Mouse (Mus musculus): ENCODE measurements around the gene Atp6v1e1.
"Not testable (repeated sequence)": the region's sequence is repeated elsewhere in the genome, so short reads cannot be mapped to it uniquely, and the experiment has no call there.

The Atp6v1e1 gene

DNA sequence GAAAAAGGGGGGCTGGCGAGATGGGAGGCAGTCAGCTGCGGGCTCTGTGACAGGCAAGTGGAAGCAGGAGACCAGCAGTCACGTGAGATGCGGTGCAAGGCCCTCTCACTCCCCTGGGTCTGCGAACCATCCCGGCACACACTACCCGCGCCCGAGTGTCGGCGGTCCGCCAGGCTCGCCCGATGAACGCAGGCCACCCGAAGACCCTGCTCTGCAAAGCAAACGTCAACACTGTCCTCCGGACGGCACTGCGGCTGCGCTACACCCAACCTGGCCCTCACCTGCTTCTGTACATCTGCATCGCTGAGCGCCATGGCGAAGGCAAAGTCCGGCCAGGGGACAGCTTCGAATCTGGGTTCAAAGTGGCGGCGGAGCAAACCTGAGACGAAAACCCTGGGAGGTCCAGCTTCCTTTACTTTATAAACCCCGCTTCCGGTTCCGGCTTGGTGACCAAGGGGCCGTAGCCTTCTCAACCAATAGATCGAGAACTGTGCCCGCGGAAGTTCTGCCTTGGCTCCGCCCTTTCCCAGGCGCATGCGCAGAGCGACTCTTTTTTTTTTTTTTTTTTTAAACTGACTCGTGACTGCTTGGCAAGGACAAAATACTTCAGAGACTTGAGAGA is at the start of gene Atp6v1e1:
TSS of gene Atp6v1e1 (minus strand) at position 487 of the 622 bp plus-strand sequence.
- DNase-seq (ENCODE audit: inconsistent ontology term) = peak; percentile 93

DNA sequence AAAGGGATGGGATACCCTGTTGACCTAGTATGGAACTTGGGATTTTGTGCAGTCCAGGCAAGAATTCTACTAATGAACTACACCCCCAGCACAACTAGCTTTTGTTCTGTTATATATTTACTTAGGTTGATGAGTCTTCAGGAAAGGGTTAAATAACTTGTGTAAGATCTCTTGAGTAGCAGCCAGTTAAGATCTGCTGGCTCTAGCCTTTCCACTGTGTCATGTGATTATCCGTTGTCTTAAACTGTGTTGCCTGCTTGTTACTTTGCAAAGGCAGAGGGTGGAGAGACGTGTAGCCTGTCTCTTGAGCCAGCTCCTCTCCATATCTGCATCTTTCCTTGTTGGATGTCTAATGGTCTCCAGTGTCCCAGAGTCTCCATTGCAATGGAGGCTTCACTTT is 48.7 kb upstream of the Atp6v1e1 start:
- no peak for DNase-seq (ENCODE audit: inconsistent ontology term)

DNA sequence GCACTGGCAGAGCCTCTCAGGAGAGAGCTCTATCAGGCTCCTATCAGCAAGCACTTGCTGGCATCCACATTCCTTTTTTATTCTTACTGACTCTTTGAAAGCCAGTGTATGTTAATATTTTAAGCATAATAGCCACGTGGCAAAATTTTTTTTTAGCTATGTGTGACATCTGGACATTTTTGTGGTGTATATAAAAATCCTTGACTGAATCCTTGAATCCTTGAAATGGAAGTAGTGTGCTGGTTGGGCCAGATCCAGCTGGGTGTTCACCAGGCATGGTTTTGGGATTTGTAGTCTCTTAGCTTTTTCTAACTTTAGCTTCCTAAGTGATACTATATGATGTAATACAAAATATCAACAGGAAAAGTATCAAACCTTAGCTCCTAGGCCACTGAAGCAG is 46.2 kb upstream of the Atp6v1e1 start:
- no peak for DNase-seq (ENCODE audit: inconsistent ontology term)

DNA sequence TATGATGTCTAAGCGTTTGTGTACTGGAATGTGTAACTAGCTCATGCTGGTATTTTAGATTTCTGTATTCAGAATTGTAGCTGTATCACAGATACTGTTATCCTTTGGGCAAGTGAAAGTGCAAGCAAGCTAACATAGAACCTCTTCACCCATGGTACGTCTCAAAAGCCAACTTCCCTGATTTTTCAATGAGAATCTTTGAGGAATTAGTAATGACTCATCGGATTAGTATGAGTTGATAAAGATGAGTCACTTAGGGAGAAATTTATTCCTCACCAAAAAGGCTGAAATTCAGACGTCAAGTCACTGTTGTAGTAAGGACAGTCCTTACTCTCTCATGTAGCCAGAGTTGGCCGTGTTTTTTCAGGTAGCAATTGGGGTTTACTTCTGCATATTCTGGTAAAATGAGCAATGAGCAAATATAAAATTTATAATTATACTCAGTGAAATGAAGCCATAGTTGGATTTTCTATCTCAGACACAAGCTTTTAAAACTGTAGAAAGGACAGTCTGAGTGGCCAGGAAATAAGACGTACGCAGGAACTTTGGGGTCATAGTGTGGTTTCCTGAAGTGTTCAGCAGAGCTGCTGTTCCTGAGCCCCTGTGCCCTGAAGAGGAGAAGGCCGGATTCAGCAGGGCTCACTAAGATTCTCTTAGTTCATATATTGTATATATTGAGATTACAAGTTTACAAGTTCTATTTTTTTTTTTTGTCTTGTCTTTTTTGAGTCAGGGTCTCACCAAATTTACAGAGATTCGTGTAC is 43.6 kb upstream of the Atp6v1e1 start:
- DNase-seq (ENCODE audit: inconsistent ontology term) = peak; percentile 75

DNA sequence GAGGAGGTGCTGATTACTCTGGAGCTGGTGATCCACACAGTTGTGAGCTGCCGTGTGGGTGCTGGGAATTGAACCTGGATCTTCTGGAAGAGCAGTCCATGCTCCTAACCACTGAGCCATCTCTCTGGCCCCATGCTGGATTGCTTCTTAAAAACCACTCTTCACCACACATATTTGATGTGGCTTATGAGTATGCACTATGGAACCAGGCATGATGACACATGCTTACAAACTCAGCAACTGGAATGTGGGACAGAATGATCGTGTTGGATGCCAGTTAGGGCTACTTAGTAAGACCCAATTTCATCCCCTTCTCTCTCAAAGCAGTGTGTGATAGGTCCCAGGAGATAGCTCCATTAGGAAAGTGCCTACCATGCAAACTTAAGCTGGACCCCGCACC is 37.5 kb upstream of the Atp6v1e1 start:
- peak; percentile 62 for DNase-seq (ENCODE audit: inconsistent ontology term)

DNA sequence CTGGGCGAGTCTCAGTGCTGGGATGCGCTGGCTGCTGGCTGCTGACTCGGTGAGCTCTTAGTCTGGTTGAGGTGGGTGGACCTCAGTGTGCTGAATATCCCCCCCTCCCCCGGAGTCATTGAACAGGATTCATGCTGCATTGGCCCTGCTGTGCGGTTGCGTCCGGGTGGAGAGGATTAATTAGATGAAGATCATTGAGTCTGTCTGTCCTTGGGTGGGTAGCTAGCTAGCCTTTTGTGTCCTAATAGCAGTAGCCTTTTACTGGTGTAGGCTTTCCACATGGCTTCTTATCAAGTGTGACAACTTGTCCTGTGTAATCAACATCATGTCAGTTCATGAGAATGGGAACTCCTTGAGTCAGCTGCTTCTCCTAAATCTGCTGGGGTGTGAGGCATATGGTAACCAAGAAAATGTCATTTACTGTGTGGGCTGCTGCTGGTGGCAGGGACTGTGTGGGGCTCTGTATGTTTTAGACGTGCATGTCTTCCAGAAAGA is 35.7 kb upstream of the Atp6v1e1 start:
- peak; percentile 97 for DNase-seq (ENCODE audit: inconsistent ontology term)

DNA sequence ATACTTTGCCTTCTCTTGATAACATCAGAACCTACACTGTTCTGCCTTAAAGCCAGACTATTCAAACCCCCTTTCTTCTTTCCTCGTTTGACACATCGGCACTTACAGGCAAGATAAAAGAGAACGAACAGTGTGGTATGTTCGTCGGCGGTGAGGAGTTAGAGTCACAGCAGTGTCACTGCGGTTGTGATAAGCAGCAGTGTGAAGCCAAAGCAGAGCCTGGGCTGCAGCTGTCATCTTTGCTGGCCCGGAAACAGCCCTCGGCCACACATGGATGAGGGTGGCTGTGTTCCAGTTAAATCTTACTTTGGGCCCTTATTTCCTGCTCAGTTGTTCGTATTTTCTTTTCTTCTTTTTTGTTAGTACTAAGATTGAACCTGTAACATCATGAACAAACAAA is 31.8 kb upstream of the Atp6v1e1 start:
- no peak for DNase-seq (ENCODE audit: inconsistent ontology term)

DNA sequence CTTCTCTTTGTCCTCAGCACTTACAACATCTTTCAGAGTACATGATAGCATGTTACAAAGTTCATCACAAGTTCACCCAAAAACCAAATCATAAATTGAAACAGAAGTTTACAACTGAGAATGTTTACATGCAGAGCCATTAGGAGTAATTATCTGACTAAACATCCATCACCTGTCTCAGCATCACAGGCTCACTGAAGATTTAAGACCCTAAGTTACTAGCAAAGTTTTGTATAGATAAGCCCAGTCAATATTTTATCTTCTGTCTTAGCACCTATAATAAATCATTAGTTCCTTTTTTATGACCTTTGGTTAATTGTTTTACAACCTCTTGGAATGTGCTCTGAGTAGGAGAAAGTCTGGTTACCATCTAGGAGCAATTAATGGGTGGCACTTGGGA is 28.1 kb upstream of the Atp6v1e1 start:
- DNase-seq (ENCODE audit: inconsistent ontology term) = not testable (repeated sequence)

DNA sequence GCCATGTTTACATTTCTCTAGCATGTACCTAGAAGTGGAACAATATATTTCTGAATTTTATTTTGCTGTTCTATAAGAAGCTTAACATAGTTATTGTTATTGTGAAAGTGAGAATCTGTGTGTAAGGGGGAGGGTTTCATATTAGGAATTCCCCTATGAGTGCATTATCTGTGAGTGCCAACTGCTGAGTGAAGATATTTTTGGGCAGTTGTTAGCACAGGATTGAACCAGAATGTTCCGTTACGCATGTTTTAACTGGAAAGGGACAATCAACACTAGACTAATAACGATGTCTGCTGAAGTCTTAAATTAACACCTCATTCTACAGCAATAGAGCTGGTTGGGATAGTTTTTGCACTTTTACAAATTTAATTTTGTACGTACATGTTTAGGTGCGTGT is 19.2 kb upstream of the Atp6v1e1 start:
- no peak for DNase-seq (ENCODE audit: inconsistent ontology term)

DNA sequence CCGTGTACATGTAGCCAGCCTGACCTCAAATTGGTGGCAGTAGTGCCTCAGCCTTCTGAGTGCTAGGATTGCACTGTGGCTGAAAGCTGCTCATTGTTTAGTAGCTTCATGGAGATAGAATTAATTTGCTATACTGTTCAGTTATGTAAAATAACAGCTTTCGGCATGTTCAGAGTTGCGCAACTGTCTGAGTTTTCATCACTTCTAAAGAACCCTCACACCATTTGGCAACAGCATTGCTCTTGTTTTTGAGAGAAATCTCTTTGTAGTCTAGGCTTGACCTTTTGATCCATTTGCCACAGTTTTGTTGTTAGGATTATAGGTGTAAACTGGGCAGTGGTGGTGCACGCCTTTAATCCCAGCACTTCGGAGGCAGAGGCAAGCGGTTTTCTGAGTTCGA is 17.7 kb upstream of the Atp6v1e1 start:
- DNase-seq (ENCODE audit: inconsistent ontology term) = no peak

DNA sequence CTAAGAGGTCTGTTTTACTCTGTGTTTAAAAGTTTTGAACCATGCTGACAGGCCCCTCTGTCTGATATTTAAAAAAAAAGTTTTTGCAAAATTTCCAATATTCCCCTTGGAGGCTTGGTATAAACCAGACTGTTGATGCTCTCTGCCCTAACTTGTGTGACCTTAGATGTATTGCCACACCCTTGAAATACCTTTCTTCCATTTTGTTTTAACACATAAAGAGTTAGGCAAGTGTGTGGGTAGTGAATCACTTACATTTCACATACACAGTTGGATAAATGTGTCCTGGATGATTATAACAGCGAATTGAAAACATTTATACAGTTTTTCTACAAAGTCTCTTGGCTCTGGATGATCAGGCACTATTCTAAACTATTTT is 14.5 kb upstream of the Atp6v1e1 start:
- DNase-seq (ENCODE audit: inconsistent ontology term) = no peak

DNA sequence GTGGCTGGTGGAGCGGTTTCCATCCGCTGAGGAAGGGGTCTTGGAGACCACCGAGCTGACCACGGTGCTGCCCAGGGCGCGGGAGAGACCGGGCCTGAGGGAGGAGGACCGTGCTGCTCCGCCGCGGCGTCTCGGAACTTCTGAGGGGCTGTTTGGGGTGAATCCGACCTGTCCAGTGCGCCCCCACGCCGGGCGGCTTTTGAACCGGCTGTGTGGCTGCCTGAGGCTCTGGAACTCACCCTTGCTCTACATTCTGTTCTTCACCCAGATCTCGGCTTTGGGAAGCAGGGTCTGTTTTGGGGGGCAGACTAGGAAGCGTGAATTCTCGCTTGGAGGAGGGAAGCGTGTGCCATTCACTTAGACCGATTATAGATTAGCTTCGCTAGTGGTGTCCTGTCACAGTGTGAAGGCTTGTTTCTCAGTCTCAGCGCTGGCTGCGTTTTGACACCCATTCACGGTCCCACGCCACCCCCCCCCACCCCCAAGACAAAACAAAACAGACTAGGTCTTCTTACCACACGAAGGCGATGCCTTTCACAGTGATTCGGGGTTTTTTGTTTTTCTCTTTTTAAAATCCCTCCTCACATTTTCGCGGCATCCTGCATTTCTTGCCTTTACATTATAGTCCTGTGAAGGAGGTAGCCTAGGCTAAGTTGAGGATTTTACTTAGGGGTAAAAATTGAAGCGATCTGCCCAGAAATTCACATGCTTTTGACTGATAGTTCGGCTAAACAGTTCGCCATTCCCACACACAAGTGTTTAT is 14.0 kb upstream of the Atp6v1e1 start:
- DNase-seq (ENCODE audit: inconsistent ontology term) = no peak

DNA sequence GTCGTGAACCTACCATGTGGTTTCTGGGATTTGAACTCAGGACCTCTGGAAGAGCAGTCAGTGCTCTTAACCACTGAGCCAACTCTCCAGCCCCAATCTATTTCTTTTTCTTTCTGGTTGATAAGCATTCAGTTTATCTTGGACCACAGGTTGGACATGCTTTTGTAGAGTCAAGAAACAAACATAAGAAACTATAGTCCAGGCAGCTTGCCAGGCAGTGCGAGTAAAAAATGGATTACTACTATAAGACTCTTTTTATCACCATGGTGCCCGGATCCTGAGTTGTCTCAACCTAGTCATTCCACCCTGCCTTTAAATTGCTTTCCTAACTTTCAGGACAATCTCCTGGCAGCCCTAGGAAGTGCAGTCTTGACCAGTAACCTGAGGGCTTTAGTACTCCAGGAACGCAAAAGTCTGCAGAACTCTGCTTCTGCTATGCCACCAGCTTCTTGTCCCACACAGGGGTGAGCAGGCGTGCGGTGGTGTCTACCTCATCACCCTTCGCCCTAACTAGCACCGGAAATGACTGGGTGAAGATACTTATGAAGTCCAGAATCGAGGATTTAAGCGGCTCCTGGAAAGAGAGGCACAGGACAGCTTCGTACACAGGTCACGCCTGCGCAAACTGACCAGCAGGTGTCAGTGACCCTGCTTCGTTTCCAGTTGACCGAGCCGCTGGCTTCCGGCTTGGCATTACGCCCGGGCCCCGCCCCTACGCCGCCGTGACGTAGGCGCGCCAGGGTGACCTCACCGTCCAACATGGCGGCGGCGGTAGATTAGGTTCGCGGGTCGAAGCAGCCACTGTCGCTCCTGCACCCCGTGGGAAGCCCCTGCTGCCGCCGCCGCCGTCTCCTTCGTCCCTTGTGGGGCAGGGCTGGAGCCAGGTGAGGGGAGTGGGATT is 13.1 kb upstream of the Atp6v1e1 start, which contains the start of gene Bcl2l13:
TSS of gene Bcl2l13 (plus strand) at position 739 of the 901 bp plus-strand sequence.
- DNase-seq (ENCODE audit: inconsistent ontology term) = peak; percentile 93

DNA sequence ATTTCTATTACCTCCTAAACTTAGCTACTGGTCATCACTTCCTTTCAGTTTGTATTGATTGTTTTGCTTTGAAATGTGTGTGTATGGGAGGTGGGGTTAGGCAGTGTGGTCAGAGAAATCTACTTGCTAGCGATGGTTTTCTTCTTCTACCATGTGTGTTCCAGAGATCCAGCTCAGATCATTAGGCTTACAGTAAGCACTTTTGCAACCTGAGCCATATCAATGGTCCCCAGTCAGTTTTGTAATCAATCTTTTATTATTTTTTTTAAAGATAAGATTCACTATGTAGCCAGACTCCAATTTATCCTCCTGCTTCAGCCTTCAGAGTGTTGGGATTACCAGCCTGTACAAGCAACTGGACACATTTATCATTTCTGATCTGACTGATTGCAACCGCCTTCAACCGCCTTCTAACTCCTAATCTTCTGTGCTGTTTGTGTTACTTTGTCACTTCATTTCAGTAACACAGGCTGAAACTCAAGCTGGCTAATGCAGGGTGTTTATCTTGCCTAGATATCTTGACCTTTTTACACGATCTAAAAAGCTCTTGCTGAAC is 12.3 kb upstream of the Atp6v1e1 start:
- no peak for DNase-seq (ENCODE audit: inconsistent ontology term)

DNA sequence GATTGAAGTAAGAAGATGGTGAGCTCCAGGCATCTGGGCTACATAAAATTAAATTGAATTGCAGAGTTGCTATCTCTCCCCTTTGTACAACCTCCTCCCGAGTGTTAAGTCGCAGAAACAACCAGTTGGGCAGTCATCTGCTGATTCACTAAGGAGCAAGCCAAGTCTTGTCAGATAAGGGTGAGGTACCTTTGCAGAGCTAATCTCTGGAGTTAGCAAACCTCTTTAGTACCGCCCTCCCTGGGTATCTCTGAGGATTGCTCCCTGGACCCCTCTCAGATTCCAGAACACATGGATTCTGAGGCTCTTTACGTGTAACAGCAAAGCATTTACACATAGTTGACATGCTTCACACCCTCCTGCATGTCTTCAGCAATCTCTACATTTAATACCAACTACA is 9.5 kb upstream of the Atp6v1e1 start:
- DNase-seq (ENCODE audit: inconsistent ontology term) = no peak

DNA sequence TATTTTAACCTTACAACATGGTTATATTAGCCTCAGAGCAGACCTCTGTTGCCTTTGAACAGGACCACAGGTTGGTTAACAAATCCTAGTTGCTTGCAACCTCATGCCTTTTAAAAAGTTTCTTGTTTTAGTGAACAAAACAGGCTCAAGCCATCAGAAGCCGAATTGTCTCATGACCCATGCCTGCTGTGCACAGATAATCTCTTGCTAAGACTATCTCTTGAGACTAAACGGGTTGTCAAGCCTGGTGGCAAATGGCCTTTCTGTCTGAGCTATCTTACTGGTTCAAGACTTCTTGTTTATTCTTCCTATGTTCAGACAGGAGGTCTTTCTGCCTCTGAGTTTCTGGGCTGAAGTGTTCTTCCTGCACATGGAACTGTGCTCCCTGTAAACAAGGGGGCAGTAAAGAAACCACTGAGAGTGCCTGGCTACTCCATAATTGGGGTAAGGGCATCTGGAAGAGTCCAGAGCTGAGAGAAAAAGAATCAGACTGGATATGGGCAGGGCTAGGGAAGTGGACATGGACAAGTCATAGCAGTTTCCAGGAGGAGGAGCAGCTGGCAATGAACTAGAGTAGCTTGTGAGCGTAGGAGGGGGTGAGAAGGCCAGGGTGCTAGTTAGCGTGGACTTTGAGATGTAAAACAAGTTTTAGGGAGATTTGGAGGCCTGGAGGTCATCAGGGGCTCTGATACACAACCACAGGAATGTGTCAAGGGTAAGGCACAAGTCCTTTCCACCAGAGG is 8.4 kb upstream of the Atp6v1e1 start:
- no peak for DNase-seq (ENCODE audit: inconsistent ontology term)

DNA sequence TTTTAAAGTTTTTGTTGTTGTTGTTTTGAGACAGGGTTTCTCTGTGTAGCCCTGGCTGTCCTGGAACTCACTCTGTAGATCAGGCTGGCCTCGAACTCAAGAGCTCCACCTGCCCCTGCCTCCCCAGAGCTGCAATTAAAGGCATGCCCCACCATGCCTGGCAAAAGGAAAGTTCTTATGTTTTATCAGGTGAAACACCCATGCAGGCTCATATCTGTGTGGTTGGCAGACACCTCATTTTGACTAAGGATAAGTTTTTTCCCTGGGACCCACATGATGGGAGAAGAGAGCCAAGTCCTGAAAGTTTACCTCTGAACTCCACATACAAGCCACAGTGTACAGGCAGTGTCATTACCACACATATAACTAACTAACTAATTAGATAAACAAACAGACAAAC is 7.5 kb upstream of the Atp6v1e1 start:
- DNase-seq (ENCODE audit: inconsistent ontology term) = no peak

DNA sequence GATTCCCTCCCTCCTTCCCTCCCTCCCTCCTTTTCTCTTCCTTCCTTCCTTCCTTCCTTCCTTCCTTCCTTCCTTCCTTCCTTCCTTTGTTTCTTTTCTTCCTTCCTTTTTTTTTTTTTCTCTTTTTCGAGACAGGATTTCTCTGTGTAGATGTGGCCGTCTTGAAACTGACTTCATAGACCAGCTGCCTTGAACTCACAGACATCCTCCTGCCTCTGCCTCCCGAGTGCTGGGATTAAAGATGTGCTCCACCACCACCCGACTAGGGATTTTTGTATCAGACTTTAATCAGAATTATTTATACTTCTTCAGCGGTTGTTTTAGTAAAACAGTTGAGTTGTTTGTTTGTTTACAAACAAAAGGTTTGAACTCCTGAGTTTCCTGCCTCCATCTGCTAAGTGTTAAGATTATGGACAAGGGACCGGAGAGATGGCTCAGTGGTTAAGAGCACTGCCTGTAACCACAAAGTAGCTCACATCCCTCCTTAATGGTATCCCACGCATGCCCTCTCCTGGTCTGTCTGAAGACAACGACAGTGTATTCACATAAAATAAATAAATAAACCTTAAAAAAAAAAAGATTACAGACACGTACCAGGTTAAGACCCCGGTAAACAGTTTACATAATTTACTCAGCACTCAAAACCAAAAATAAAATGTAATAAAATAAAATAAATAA is 483 bp upstream of the Atp6v1e1 start:
- DNase-seq (ENCODE audit: inconsistent ontology term) = no peak

DNA sequence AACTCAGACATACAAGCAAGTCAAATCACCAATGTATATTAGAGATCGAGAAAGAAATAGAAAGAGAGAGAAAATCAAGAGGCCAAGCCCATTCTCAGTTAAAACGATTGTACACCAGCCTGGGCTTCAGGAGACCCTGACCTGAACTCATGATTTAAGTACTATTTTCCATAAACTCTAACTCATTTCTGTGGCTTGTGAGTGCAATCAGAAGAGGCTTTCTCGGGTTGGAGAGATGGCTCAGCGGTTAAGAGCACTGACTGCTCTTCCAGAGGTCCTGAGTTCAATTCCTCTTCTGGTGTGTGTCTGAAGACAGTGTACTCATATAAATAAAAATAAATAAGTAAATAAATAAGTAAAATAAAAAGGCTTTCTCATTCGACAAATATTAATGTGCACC is 878 bp downstream of the Atp6v1e1 start:
- no peak for DNase-seq (ENCODE audit: inconsistent ontology term)

DNA sequence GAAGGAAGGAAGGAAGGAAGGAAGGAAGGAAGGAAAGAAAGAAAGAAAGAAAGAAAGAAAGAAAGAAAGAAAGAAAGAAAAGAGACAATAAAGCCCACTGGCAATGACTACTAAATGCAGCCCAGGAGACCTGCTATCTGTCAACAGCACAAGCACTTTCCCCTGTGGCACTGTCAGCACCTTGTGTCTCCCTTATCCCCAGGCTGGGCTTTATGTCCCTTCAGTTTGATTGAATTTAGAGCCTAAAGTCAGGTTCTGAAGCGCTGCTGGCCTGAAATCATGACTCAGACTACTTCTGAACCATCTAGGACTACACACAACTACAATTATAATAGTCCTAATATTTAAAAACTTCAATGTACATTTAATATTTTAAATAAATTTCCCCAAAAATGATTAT is 1.7 kb downstream of the Atp6v1e1 start:
- DNase-seq (ENCODE audit: inconsistent ontology term) = no peak

Measured in Muller cell, postnatal 12 days (primary cell).